Mouse (Mus musculus) stomach, postnatal 0 days (tissue): Measurements from ENCODE around the gene Tns3. TPM values are rescaled to one million over a fixed set of nuclear protein-coding genes. Genes with fewer than 3 reads are reported as not detected.

Experiments used
- ATAC-seq: fragments of 200-750 bp; cut with Nextera tagmentation; 2 replicates; pipeline ENCODE4 v1.8.0; 2017; ENCODE audit not compliant: low FRiP score, low TSS enrichment
- DNase-seq: peaks from one replicate; pipeline ENCODE4 v3.0.0-alpha.2; 2016; ENCODE audit warnings: low spot score
- H3K27ac ChIP-seq: fragments of 300-500 bp; sonication (generic); replicated peaks from 2 replicates; pipeline ENCODE4 v1.5.1; 2014; ENCODE audit warnings: mild to moderate bottlenecking, control low read depth
- H3K27me3 ChIP-seq: fragments of 300-500 bp; sonication (generic); 2 replicates; pipeline ENCODE4 v1.6.1; 2014; ENCODE audit warnings: low read length; ENCODE audit not compliant: control insufficient read depth, insufficient read depth
- H3K36me3 ChIP-seq: fragments of 300-500 bp; sonication (generic); 2 replicates; pipeline ENCODE4 v1.6.1; 2014; ENCODE audit warnings: low read length, mixed read lengths; ENCODE audit not compliant: control insufficient read depth, insufficient read depth
- H3K4me1 ChIP-seq: fragments of 300-500 bp; sonication (generic); replicated peaks from 2 replicates; pipeline ENCODE4 v1.6.1; 2014; ENCODE audit warnings: antibody characterized with exemption; ENCODE audit not compliant: control insufficient read depth, insufficient read depth
- H3K4me2 ChIP-seq: fragments of 300-500 bp; sonication (generic); replicated peaks from 2 replicates; pipeline ENCODE4 v1.6.1; 2014; ENCODE audit warnings: low read depth, mild to moderate bottlenecking, control low read depth, moderate library complexity
- H3K4me3 ChIP-seq: fragments of 300-500 bp; sonication (generic); 2 replicates; pipeline ENCODE4 v1.5.1; 2014; ENCODE audit warnings: low read depth, low read length, control low read depth
- H3K9ac ChIP-seq: fragments of 300-500 bp; sonication (generic); 2 replicates; pipeline ENCODE4 v1.6.1; 2014; ENCODE audit warnings: mild to moderate bottlenecking, low read length, control low read depth, mixed read lengths
- H3K9me3 ChIP-seq: fragments of 300-500 bp; sonication (generic); 2 replicates; pipeline ENCODE4 v1.6.1; 2016; ENCODE audit warnings: low read length; ENCODE audit not compliant: control insufficient read depth
- CTCF ChIP-seq: IDR thresholded peaks from 2 replicates; pipeline ENCODE4 v1.5.1; 2016; ENCODE audit warnings: antibody characterized with exemption, low read depth, mild to moderate bottlenecking, moderate library complexity
- EP300 ChIP-seq: optimal IDR thresholded peaks from 2 replicates; pipeline ENCODE3; 2016; ENCODE audit warnings: antibody characterized with exemption
- WGBS: fragments of 180-500 bp; shearing (Covaris S2); extraction: QIAGEN DNeasy Blood & Tissue Kit; methylation state at CpG from one replicate; pipeline ENCODE4 v1.1.7; 2014; 5-methylcytosine and 5-hydroxymethylcytosine counted together
- polyA plus RNA-seq: library from polyadenylated mRNA; unstranded; fragments of >200 nt; fragmentation: Nextera tagmentation; extraction: Ambion mirVana; gene quantifications from 2 replicates; pipeline ENCODE4 v1.2.1, GENCODE M21; 2015

The Tns3 gene
- polyA plus RNA-seq, 1 experiment from 2014 or later = 10.4 TPM

- H3K36me3 ChIP-seq = no peaks in the 10 kb centered on the region
- WGBS = 69% methylated on average over 5 of the region's 5 CpGs
- no peak overlapping the region for H3K4me2 ChIP-seq
- H3K27me3 ChIP-seq = no peaks in the 10 kb centered on the region
- no peak overlapping the region for H3K4me3 ChIP-seq
- no peak overlapping the region for H3K9ac ChIP-seq
- no peaks in the 10 kb centered on the region; the same call in 1 of the 2 replicates for H3K4me1 ChIP-seq
- no peak for TF ChIP-seq CTCF
- TF ChIP-seq EP300 = no peak
- no peaks in the 10 kb centered on the region for H3K9me3 ChIP-seq
- no peak for ATAC-seq
- no peak overlapping the region for H3K27ac ChIP-seq
- DNase-seq = no peak
Measured at GRCm38 (mm10) chr11:8632163-8632562, 32.2 kb downstream of the Tns3 start.

DNA sequence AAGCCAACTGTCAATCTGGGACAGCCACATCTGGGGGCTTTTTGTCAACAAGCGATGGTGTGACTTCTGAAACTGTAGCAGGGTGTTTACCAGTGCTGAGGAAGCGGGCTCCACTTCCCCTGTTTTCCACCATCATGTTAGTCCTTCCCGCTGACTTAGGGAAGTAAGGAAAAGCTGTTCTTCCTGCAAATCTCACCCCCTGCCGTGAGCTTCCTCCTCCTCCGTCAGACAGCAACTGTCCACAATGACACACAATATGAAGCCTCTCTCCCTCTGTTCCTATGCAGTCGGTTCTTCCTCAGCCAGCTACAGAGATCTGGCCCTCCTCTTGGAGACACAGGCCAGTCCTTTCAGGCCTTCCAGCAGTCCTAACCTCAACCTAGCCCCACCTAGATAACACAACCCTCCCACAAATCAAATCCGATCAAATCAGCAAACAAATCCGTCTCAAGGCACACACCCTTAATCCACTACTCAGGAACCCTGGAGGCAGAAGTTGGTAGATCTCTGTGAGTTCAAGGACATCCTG is 34.4 kb downstream of the Tns3 start:
- no peak for DNase-seq
- H3K27me3 ChIP-seq = no peaks in the 10 kb centered on the region
- H3K4me1 ChIP-seq = no peaks in the 10 kb centered on the region; the same call in 1 of the 2 replicates
- no peak overlapping the region for H3K9ac ChIP-seq
- no peaks in the 10 kb centered on the region for H3K36me3 ChIP-seq
- no peak overlapping the region for H3K4me2 ChIP-seq
- H3K4me3 ChIP-seq = no peak overlapping the region
- H3K27ac ChIP-seq = peak overlapping the region; percentile 70
- TF ChIP-seq EP300 (no peak), CTCF (no peak)
- WGBS = 72% methylated on average over 8 of the region's 8 CpGs
- peak; percentile 22; the same call in 1 of the 2 replicates for ATAC-seq
- no peaks in the 10 kb centered on the region for H3K9me3 ChIP-seq

- no peak overlapping the region for H3K4me3 ChIP-seq
- TF ChIP-seq EP300 (no peak), CTCF (no peak)
- peak; percentile 67 for ATAC-seq
- H3K4me1 ChIP-seq = no peaks in the 10 kb centered on the region; the same call in 1 of the 2 replicates
- peak; percentile 61 for DNase-seq
- no peaks in the 10 kb centered on the region for H3K27me3 ChIP-seq
- no peak overlapping the region for H3K9ac ChIP-seq
- 77% methylated on average over 5 of the region's 5 CpGs for WGBS
- H3K4me2 ChIP-seq = no peak overlapping the region
- peak overlapping the region; percentile 70 for H3K27ac ChIP-seq
- no peaks in the 10 kb centered on the region for H3K36me3 ChIP-seq
- no peaks in the 10 kb centered on the region for H3K9me3 ChIP-seq
Measured at GRCm38 (mm10) chr11:8629326-8629725, 35.0 kb downstream of the Tns3 start.

- no peak overlapping the region for H3K4me3 ChIP-seq
- no peaks in the 10 kb centered on the region for H3K9me3 ChIP-seq
- 60% methylated on average over 10 of the region's 10 CpGs for WGBS
- H3K36me3 ChIP-seq = no peaks in the 10 kb centered on the region
- peak; percentile 38 for DNase-seq
- peak; percentile 55 for ATAC-seq
- H3K4me1 ChIP-seq = no peaks in the 10 kb centered on the region; the same call in 1 of the 2 replicates
- TF ChIP-seq CTCF (no peak), EP300 (no peak)
- peak overlapping the region; percentile 70 for H3K27ac ChIP-seq
- no peaks in the 10 kb centered on the region for H3K27me3 ChIP-seq
- peak overlapping the region; percentile 27; the same call in 1 of the 2 replicates for H3K4me2 ChIP-seq
- no peak overlapping the region for H3K9ac ChIP-seq
Measured at GRCm38 (mm10) chr11:8628846-8629253, 35.5 kb downstream of the Tns3 start.

- no peak overlapping the region for H3K27ac ChIP-seq
- no peak for TF ChIP-seq CTCF
- TF ChIP-seq EP300 = no peak
- H3K27me3 ChIP-seq = no peaks in the 10 kb centered on the region
- no peaks in the 10 kb centered on the region; the same call in 1 of the 2 replicates for H3K4me1 ChIP-seq
- no peak overlapping the region for H3K4me2 ChIP-seq
- no peaks in the 10 kb centered on the region for H3K9me3 ChIP-seq
- ATAC-seq (no peak), DNase-seq (no peak)
- no peaks in the 10 kb centered on the region for H3K36me3 ChIP-seq
- WGBS = 88% methylated on average over 6 of the region's 6 CpGs
- no peak overlapping the region for H3K4me3 ChIP-seq
- H3K9ac ChIP-seq = no peak overlapping the region
Measured at GRCm38 (mm10) chr11:8627156-8627555, 37.2 kb downstream of the Tns3 start.

GRCm38 (mm10) chr11:8626715-8627114 is 37.6 kb downstream of the Tns3 start:
- 86% methylated on average over 6 of the region's 6 CpGs for WGBS
- Histone ChIP-seq H3K9ac (no peak overlapping the region), H3K27ac (no peak overlapping the region), H3K9me3 (no peaks in the 10 kb centered on the region), H3K4me3 (no peak overlapping the region), H3K36me3 (no peaks in the 10 kb centered on the region), H3K4me1 (no peaks in the 10 kb centered on the region; the same call in 1 of the 2 replicates), H3K27me3 (no peaks in the 10 kb centered on the region), H3K4me2 (no peak overlapping the region)
- no peak for DNase-seq
- no peak for ATAC-seq
- TF ChIP-seq EP300 (no peak), CTCF (no peak)
